Mouse (Mus musculus) CH12.LX (cell line): ENCODE results near the gene Tpra1. TPM values are rescaled to one million over a fixed set of nuclear protein-coding genes. Genes with fewer than 3 reads are reported as not detected.

Experiments
- DNase-seq: peaks from one replicate; pipeline ENCODE4 v3.0.0-alpha.2; 2013; ENCODE audit errors: extremely low read depth
- H3K27ac ChIP-seq: 2 replicates; pipeline ENCODE4 v1.5.1; 2012; ENCODE audit warnings: low read depth, mild to moderate bottlenecking, control low read depth, moderate library complexity; ENCODE audit not compliant: insufficient read depth
- H3K27me3 ChIP-seq: replicated peaks from 2 replicates; pipeline ENCODE3; 2012; ENCODE audit warnings: inconsistent platforms
- H3K36me3 ChIP-seq, 2 experiments: replicated peaks in 1 of 2; 2 replicates each; pipeline versions ENCODE3 to v1.6.1; 2012; ENCODE audit warnings: inconsistent platforms in 1 of 2, low read length in 1 of 2, mild to moderate bottlenecking in 1 of 2, mixed read lengths in 1 of 2, moderate library complexity in 1 of 2; ENCODE audit not compliant: control insufficient read depth in 1 of 2, insufficient read depth in 1 of 2
- H3K4me1 ChIP-seq, 2 experiments: 2 replicates each; pipeline ENCODE4 v1.6.1; 2012; ENCODE audit warnings: inconsistent platforms in 1 of 2, moderate library complexity in 1 of 2; ENCODE audit not compliant: insufficient read depth in 2 of 2, control insufficient read depth in 1 of 2
- H3K4me2 ChIP-seq: 2 replicates; pipeline ENCODE4 v1.6.1; 2012; ENCODE audit warnings: low read depth, mild to moderate bottlenecking, control low read depth; ENCODE audit not compliant: poor library complexity, insufficient read depth, severe bottlenecking
- H3K4me3 ChIP-seq, 3 experiments: fragments of 150-350 bp in 1 of 3; sonication (generic) in 1 of 3; replicated peaks in 1 of 3; 2 replicates each; pipeline versions ENCODE3 to v1.5.1; 2011 to 2012; ENCODE audit warnings: low read depth in 2 of 3, low read length in 2 of 3, mild to moderate bottlenecking in 2 of 3, moderate library complexity in 2 of 3, control low read depth in 1 of 3, improper control_type of control experiment in 1 of 3, inconsistent platforms in 1 of 3, mixed read lengths in 1 of 3; ENCODE audit not compliant: poor library complexity in 1 of 3
- H3K79me2 ChIP-seq: replicated peaks from 2 replicates; pipeline ENCODE4 v1.6.1; 2012; ENCODE audit warnings: mild to moderate bottlenecking, moderate library complexity; ENCODE audit not compliant: control insufficient read depth, poor library complexity, insufficient read depth, severe bottlenecking; ENCODE audit errors: extremely low read depth
- H3K9ac ChIP-seq: 2 replicates; pipeline ENCODE4 v1.6.1; 2012; ENCODE audit warnings: low read depth, mild to moderate bottlenecking, control low read depth, moderate library complexity; ENCODE audit not compliant: insufficient read depth
- H3K9me3 ChIP-seq: replicated peaks from 2 replicates; pipeline ENCODE3; 2012; ENCODE audit warnings: low read length, inconsistent platforms, mixed read lengths
- CHD1 ChIP-seq: IDR thresholded peaks from 2 replicates; pipeline ENCODE4 v1.6.1; 2012; ENCODE audit warnings: low read depth, low read length, improper control_type of control experiment, inconsistent platforms
- CHD2 ChIP-seq: IDR thresholded peaks from 2 replicates; pipeline ENCODE4 v1.6.1; 2011; ENCODE audit warnings: low read length, improper control_type of control experiment
- E2F4 ChIP-seq: IDR thresholded peaks from 2 replicates; pipeline ENCODE4 v1.6.1; 2011; ENCODE audit warnings: low read depth, low read length, improper control_type of control experiment; ENCODE audit not compliant: insufficient replicate concordance
- EP300 ChIP-seq: IDR thresholded peaks from 2 replicates; pipeline ENCODE4 v1.6.1; 2011; ENCODE audit warnings: low read length, improper control_type of control experiment
- ETS1 ChIP-seq: conservative IDR thresholded peaks from 2 replicates; pipeline ENCODE4 v1.6.1; 2012; ENCODE audit warnings: low read depth, mild to moderate bottlenecking, inconsistent platforms, low read length, improper control_type of control experiment, moderate library complexity
- GABPA ChIP-seq: IDR thresholded peaks from 2 replicates; pipeline ENCODE4 v1.6.1; 2012; ENCODE audit warnings: low read depth, low read length, improper control_type of control experiment, inconsistent platforms; ENCODE audit not compliant: insufficient replicate concordance
- HCFC1 ChIP-seq: IDR thresholded peaks from 2 replicates; pipeline ENCODE4 v1.6.1; 2012; ENCODE audit warnings: low read depth, mild to moderate bottlenecking, inconsistent platforms, low read length, improper control_type of control experiment
- IRF4 ChIP-seq: IDR thresholded peaks from 2 replicates; pipeline ENCODE4 v1.6.1; 2014; ENCODE audit warnings: low read depth, mild to moderate bottlenecking, inconsistent platforms, low read length, improper control_type of control experiment
- JUND ChIP-seq: conservative IDR thresholded peaks from 2 replicates; pipeline ENCODE4 v1.6.1; 2011; ENCODE audit warnings: low read depth, low read length, improper control_type of control experiment
- MAFK ChIP-seq: IDR thresholded peaks from 2 replicates; pipeline ENCODE4 v1.6.1; 2011; ENCODE audit warnings: low read length, improper control_type of control experiment; ENCODE audit not compliant: insufficient replicate concordance
- MEF2A ChIP-seq: IDR thresholded peaks from 2 replicates; pipeline ENCODE4 v1.6.1; 2014; ENCODE audit warnings: low read depth, mild to moderate bottlenecking, inconsistent platforms, low read length, improper control_type of control experiment, borderline replicate concordance
- MXI1 ChIP-seq: IDR thresholded peaks from 2 replicates; pipeline ENCODE4 v1.6.1; 2011; ENCODE audit warnings: mild to moderate bottlenecking, low read depth, low read length, improper control_type of control experiment
- NELFE ChIP-seq: IDR thresholded peaks from 2 replicates; pipeline ENCODE4 v1.6.1; 2011; ENCODE audit warnings: low read depth, low read length, improper control_type of control experiment
- NRF1 ChIP-seq: IDR thresholded peaks from 2 replicates; pipeline ENCODE4 v1.6.1; 2014; ENCODE audit warnings: low read depth, mild to moderate bottlenecking, inconsistent platforms, low read length, improper control_type of control experiment, moderate library complexity
- POLR2AphosphoS2 ChIP-seq: IDR thresholded peaks from 2 replicates; pipeline ENCODE4 v1.6.1; 2011; ENCODE audit warnings: low read depth, low read length, improper control_type of control experiment
- RAD21 ChIP-seq: IDR thresholded peaks from 2 replicates; pipeline ENCODE4 v1.6.1; 2011; ENCODE audit warnings: low read depth, mild to moderate bottlenecking, low read length, improper control_type of control experiment, moderate library complexity
- RCOR1 ChIP-seq: conservative IDR thresholded peaks from 2 replicates; pipeline ENCODE4 v1.6.1; 2012; ENCODE audit warnings: low read depth, mild to moderate bottlenecking, inconsistent platforms, low read length, improper control_type of control experiment
- SIN3A ChIP-seq: IDR thresholded peaks from 2 replicates; pipeline ENCODE4 v1.6.1; 2012; ENCODE audit warnings: low read length, improper control_type of control experiment, inconsistent platforms
- SMC3 ChIP-seq: IDR thresholded peaks from 2 replicates; pipeline ENCODE4 v1.6.1; 2011; ENCODE audit warnings: low read depth, low read length, improper control_type of control experiment
- UBTF ChIP-seq: IDR thresholded peaks from 2 replicates; pipeline ENCODE4 v1.6.1; 2012; ENCODE audit warnings: low read depth, mild to moderate bottlenecking, inconsistent platforms, low read length, improper control_type of control experiment, moderate library complexity
- USF2 ChIP-seq: conservative IDR thresholded peaks from 2 replicates; pipeline ENCODE4 v1.6.1; 2011; ENCODE audit warnings: low read depth, low read length, improper control_type of control experiment
- ZC3H11A ChIP-seq: IDR thresholded peaks from 2 replicates; pipeline ENCODE4 v1.6.1; 2012; ENCODE audit warnings: low read depth, mild to moderate bottlenecking, inconsistent platforms, low read length, improper control_type of control experiment
- ZMIZ1 ChIP-seq: IDR thresholded peaks from 2 replicates; pipeline ENCODE4 v1.6.1; 2012; ENCODE audit warnings: low read depth, mild to moderate bottlenecking, inconsistent platforms, low read length, improper control_type of control experiment
- dilution Hi-C: fragments of 300-500 bp; cut with MboI; formaldehyde crosslinking; loops from 2 replicates; pipeline ENCODE4 v1.14.3; 2020; ENCODE audit warnings: low sequenced_read_pairs; ENCODE audit not compliant: extremely low pct_unique_long_range_greater_than_20kb, extremely low pct_ligation_motif_present
- in situ Hi-C: fragments of 300-500 bp; cut with MboI; formaldehyde crosslinking; loops from 3 replicates; pipeline ENCODE4 v1.14.3; 2019; ENCODE audit warnings: low sequenced_read_pairs, low pct_ligation_motif_present, low pct_unique_long_range_greater_than_20kb, mixed read lengths
- polyA plus RNA-seq: library from polyadenylated mRNA; unstranded; fragments of >175 nt; gene quantifications from 2 replicates; pipeline ENCODE4 v1.2.1, GENCODE M21; 2012; ENCODE audit warnings: low read depth; ENCODE audit not compliant: insufficient read length
- total RNA-seq, 2 experiments: library from RNA; depleted of rRNA; stranded (reverse); fragments of 300-350 nt in 1 of 2; fragments of >200 nt in 1 of 2; gene quantifications; 2 replicates each; pipeline ENCODE4 v1.2.3; 2012 to 2014

Gene Tpra1
- total and polyA plus RNA-seq, 3 experiments = 9.3 to 16.0 (median 15.6) TPM

DNA sequence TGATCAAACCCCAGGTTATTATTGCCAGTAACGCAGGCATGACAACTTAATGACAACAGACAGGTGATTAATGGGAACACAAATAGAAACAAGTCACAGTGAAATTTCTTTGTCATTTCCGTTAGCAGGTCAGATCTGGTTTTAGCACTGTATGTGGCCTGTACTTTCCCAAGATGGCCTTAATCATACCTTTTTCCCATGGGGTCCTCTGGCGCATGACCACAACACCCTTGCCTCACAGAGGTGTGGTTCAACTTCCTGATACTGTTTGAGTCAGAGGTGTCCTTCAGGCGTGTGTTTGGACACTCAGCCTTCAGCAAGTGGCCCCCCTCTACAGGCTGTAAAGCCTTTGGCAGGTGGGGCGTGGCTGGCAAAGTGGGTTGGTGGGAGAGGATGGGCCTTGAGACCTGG, 55.8 kb downstream of the Tpra1 start (continued):
- TF ChIP-seq CHD2 (no peak; the same call in none of the 2 replicates), ZC3H11A (no peak), JUND (peak; percentile 66; the same call in 1 of the 2 replicates), IRF4 (peak; percentile 95), HCFC1 (no peak), ZMIZ1 (no peak), MEF2A (peak; percentile 97), EP300 (peak; percentile 92), RAD21 (no peak; the same call in none of the 2 replicates), USF2 (no peak), SMC3 (peak; percentile 23), ETS1 (peak; percentile 96), RCOR1 (no peak), UBTF (no peak), NELFE (no peak), MXI1 (peak; percentile 71; the same call in 1 of the 2 replicates), E2F4 (no peak), SIN3A (peak; percentile 75), GABPA (no peak), MAFK (peak; percentile 85)

DNA sequence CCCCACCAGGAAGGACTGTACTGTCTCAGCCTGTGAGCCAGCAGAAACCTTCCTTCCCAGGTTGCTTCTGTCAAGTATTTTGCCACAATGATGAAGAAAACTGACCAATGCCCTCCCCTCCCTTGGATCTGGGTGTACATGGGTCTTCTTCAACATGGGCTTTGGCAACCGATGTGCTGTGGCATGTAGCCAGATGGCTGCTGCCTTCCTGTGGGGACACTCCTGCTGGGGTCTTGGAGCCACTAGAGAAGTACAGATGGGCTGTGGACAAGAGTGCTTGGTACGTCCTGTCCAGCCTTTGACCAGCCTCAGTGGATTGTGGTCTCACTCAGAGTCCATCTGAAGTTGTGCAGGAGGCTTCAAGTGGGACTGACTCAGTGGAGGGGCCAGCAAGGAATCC, 56.3 kb downstream of the Tpra1 start:
- H3K9me3 ChIP-seq = peaks cover 3% of the 10 kb centered on the region
- H3K4me2 ChIP-seq = no peak overlapping the region
- peak overlapping the region; percentile 92 for H3K27ac ChIP-seq
- no peaks in the 10 kb centered on the region for H3K79me2 ChIP-seq
- peak overlapping the region in 1 of 3 experiments; percentile 28 for H3K4me3 ChIP-seq
- TF ChIP-seq EP300 (no peak), UBTF (no peak), CHD1 (no peak), NRF1 (no peak), IRF4 (no peak), POLR2AphosphoS2 (no peak), SMC3 (no peak)
- H3K4me1 ChIP-seq = peaks cover 53 to 84% of the 10 kb centered on the region in 2 experiments
- H3K36me3 ChIP-seq = no peaks in the 10 kb centered on the region
- H3K27me3 ChIP-seq = no peaks in the 10 kb centered on the region
- no peak for DNase-seq
- dilution Hi-C loops (no loop called here), in situ Hi-C loops (no loop called here)
- H3K9ac ChIP-seq = no peak overlapping the region
